Mouse (Mus musculus): ENCODE results near the gene Ankrd2.

DNA sequence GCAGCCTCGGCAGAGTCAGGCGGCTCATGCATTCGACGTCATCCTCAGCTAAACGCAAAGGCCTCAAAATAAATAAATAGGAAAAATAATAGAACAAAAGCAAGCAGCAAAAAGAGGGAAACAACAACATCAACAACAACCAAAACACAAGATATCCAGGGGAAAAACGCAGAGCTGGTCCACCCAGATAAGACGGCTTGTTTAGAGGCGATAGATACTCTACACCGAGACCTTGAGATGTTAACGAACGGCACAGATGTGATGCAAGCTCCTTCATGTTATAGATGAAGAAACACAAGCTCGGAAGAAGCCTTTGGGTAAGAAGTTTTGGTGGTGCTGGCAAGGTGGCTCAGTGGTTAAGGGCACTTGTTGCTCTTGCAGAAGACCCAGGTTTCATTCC lies 43.2 kb downstream of the Ankrd2 start:
- TF ChIP-seq CTCF (IDR thresholded peaks at IDR 0.05; ENCODE audit: control insufficient read depth, insufficient read depth, insufficient replicate concordance, low read depth, low read length) (no peak), POLR2A (IDR thresholded peaks at IDR 0.05; ENCODE audit: control insufficient read depth, low read depth, low read length) (no peak)
